Mouse (Mus musculus): ENCODE data around the gene Caml. TPM values are rescaled to one million over a fixed set of nuclear protein-coding genes. Genes with fewer than 3 reads are reported as not detected.

The Caml gene
- 16.7 TPM for polyA plus RNA-seq (2017; shearing (Covaris generic))

DNA sequence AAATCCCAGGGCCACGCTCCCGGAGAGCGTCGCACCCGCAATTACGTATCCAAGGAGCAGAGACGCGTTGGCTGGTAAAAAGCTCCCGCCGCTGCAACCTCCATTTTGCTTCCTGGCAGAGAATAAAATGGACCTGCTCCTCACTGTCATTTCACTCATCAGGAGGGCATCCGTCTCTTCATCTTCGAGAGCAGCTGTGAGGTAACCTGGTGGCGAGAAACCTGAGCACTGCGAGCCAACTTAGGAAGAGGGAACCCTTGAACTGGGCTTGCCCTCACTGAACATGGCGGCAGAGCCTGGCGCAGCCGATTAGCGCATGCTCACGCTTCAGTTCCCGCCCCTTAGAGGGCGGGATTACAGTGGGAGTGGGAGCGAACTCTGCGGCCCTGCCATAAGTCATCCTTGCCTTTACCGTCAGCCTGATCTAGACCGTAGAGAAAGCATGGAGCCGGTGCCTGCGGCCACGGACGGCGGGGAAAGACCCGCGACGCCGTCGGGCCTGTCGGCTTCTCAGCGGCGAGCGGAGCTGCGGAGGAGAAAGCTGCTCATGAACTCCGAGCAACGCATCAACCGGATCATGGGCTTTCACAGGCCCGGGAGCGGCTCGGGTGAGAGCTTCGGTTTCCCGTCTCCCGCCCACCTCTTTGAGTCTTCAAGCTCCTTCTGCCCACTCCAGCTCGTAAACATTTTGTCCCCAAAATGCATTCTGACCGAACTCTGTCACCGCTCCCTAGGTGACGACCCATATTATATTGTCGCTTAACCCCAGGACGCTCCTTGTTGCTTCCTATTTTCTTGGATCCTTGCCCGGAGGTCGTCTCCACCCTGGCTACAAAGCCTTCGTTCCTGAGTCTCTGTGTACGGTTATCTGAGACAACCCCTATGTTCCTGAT lies at the start of gene Caml:
TSS of gene Caml (plus strand) at position 357 of the 893 bp plus-strand sequence.

DNA sequence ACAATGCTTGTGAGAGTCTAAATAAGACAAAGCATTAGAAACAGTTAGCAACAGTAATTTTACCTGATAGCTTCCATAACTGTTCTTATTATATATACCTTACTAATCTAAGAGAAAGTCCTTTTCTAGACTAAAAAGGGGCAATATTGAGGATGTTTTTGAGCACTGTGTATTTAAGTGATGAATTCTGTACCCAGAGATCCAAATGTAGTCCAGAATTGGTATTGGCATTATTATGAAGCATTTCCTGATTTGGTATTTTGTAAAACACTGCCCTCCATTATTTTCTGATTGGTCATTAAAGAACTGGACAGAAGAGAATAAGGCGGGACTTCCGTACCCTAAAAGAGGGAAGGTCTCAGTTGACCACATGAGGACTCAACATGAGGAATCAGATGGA lies 49.4 kb upstream of the Caml start, which contains the start of gene Tmed9:
TSS of gene Tmed9 (plus strand) at position 301 of the 400 bp plus-strand sequence.

DNA sequence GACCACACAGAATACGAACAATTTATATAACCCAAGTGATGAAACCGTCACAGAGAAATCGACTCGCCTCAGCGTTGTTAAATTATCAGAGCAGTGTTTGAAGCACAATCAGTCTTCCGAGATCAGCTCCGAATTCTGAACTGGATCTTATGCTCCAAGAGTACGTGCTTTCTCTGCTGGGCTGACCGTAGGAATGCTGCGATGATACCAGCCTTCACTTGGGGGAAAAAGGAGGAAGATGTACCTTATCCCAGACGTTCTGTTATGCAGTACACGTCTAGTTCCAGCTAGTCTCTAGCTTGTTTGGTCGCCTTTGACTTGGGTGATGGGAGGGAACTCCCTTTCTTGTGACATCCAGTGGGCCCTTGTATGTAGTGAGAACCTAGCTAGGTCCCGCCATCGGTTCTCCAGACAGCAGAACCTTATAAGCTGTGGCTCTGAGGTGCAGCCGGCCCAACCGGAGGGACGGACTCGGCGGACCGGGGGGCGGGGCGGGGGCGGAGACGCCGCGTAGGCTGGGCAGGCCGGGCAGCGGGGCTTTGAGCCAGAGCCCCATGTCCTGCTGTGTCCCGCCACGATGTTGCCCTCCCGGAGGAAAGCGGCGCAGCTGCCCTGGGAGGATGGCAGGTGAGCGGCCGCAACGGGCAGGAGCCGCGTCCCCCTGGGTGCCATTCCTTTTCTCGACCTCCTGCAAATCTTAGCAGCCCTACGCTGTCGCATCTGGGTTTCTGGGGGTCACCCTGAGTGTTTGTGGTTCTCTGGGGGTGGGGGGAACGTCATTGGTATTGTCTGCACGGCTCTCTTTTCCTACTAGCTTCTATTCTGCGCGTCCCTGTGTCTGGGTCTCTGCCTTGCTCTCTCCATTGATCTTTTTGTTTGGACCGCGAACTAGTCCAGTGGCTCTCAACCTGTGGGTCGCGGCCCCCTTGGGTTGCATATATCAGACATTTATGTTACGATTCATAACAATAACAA lies 23.0 kb upstream of the Caml start, which contains the start of gene B4galt7:
TSS of gene B4galt7 (plus strand) at position 331 of the 975 bp plus-strand sequence.

DNA sequence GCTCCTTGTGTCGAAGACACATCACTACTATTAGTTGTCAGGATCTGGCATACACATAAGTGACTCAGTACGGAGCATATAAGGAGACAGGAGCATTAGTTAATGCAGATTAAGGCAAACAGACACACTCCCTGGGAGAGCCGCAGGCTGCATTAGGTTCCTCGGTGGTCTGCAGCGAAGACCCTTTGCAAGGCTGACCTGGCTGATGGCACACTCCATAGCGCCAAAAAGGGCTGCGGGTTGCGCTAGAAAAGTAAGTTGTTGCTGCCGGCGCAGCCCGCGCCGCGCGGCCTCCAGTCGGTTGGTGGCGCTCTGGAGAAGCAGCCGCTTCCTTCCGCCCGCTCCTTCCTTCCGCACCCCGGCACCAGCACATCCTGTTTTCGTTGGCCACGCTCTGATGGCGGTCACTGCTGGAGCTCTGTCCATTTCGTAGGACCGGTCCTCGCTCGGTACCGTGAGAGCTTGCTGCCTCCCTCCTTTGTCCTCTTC lies 11.9 kb downstream of the Caml start, which contains the start of gene Ddx46:
TSS of gene Ddx46 (plus strand) at position 389 of the 489 bp plus-strand sequence.

Other genes with a start within 250 kb of the Caml start
- gene Slc34a1, start 224.8 kb upstream of the Caml start, polyA plus RNA-seq (2017; shearing (Covaris generic)), result not detected
- not detected for gene Pfn3, start 207.8 kb upstream of the Caml start, polyA plus RNA-seq (2017; shearing (Covaris generic))
- gene F12, start 196.2 kb upstream of the Caml start, polyA plus RNA-seq (2017; shearing (Covaris generic)), result not detected
- gene Grk6, start 177.9 kb upstream of the Caml start, polyA plus RNA-seq (2017; shearing (Covaris generic)), result 328 TPM
- 17.7 TPM for gene Prr7, start 158.7 kb upstream of the Caml start, polyA plus RNA-seq (2017; shearing (Covaris generic))
- gene Dbn1, start 134.9 kb upstream of the Caml start, polyA plus RNA-seq (2017; shearing (Covaris generic)), result not detected
- gene Pdlim7, start 109.3 kb upstream of the Caml start, polyA plus RNA-seq (2017; shearing (Covaris generic)), result 10.0 TPM
- 0.24 TPM for gene Dok3, start 93.7 kb upstream of the Caml start, polyA plus RNA-seq (2017; shearing (Covaris generic))
- gene Ddx41, start 86.3 kb upstream of the Caml start, polyA plus RNA-seq (2017; shearing (Covaris generic)), result 60.4 TPM
- 63.5 TPM for gene Fam193b, start 51.9 kb upstream of the Caml start, polyA plus RNA-seq (2017; shearing (Covaris generic))
- gene Tmed9, start 49.3 kb upstream of the Caml start, polyA plus RNA-seq (2017; shearing (Covaris generic)), result 214 TPM
- 28.4 TPM for gene B4galt7, start 23.1 kb upstream of the Caml start, polyA plus RNA-seq (2017; shearing (Covaris generic))
- 68.8 TPM for gene Ddx46, start 12.0 kb downstream of the Caml start, polyA plus RNA-seq (2017; shearing (Covaris generic))
- gene B230219D22Rik, start 70.1 kb downstream of the Caml start, polyA plus RNA-seq (2017; shearing (Covaris generic)), result 31.6 TPM
- 31.6 TPM for gene Txndc15, start 91.6 kb downstream of the Caml start, polyA plus RNA-seq (2017; shearing (Covaris generic))
- 36.5 TPM for gene Pcbd2, start 104.4 kb downstream of the Caml start, polyA plus RNA-seq (2017; shearing (Covaris generic))
- gene Catsper3, start 161.6 kb downstream of the Caml start, polyA plus RNA-seq (2017; shearing (Covaris generic)), result not detected
- not detected for gene Pitx1, start 213.2 kb downstream of the Caml start, polyA plus RNA-seq (2017; shearing (Covaris generic))

All from effector memory CD4-positive, alpha-beta T cell, adult 5 months (primary cell).